Mouse (Mus musculus) lung, postnatal 0 days (tissue): ENCODE data around the gene Vti1b.

Source experiments
- CTCF ChIP-seq: IDR thresholded peaks from 2 replicates; pipeline ENCODE4 v1.5.1; 2016; ENCODE audit warnings: antibody characterized with exemption, mild to moderate bottlenecking
- EP300 ChIP-seq: IDR thresholded peaks from 2 replicates; pipeline ENCODE4 v1.6.1; 2016; ENCODE audit warnings: antibody characterized with exemption, mild to moderate bottlenecking, control low read depth

DNA sequence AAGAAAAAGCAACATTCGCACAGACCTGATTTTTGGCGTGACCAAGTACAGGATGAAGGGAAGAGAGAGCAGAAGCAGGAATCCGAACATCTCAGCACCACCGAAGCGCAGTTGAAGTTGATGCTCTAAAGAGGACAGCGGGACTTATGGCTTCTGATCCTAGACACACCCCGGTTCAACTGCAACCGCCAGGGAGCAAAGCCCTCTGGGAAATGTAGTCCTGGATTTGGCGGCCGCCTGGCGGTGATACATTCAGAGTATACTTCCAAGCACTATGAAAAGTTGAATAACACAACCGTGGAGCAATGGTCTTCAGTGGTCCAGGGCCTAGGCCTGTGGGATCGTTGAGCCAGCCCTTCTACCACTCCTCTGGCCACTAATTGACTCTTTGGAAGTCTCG is 19.2 kb upstream of the Vti1b start:
- peak; percentile 75 for TF ChIP-seq CTCF
- TF ChIP-seq EP300, result no peak
